ENCODE assay signal across 9 mouse cellular contexts in the genomic region with DNA sequence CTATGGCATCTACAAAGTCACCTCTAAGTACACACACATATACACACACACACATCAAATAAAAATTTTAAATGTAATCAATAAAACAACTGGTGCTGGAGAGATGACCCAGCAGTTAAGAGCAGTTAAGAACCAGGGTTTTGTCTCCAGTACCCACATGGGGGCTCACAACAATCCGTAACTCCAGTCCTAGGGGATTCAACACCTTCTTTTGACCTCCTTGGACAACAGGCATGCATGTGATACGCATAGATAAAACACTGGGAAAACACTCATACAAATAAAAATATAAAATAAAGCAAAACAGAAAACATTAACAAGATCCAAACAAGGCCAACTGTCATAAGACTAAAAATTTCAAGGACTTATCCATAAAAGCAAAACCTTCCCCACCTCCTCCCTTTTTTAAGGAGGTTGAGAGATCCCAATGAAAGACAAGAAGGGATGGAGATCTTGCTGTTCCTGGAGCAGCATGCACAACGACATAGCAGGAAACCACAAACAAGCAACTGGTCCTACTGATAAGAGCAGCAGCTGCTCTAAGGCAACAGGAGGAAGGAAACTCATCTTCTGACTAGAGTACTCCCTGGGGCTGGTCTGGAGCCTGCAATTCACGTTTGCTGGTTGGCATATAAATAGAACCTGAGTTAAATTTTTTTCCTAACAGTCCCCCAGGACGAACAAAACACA.
DNase-seq lines count a peak whose midpoint lies in the region; ATAC-seq and TF ChIP-seq lines count a peak whose summit lies in the region.
"Had no signal": no experiment of that assay in that cellular context is flagged by ENCODE, and none has a peak within 500 bp of the region (broad histone marks: within the 10 kb centered on the region; RNA-seq: fewer than 3 reads in every experiment).

No protein-coding gene starts in this region.

- no peak for TF ChIP-seq CTCF in kidney, postnatal 0 days (IDR thresholded peaks at IDR 0.05; ENCODE audit: low read depth)

- DNase-seq in T-cell, adult 2 months (ENCODE audit: low spot score): peak; percentile 34
- DNase-seq in kidney, postnatal 0 days (ENCODE audit: low spot score): peak; percentile 57
- DNase-seq in naive thymus-derived CD4-positive, alpha-beta T cell, adult 2 months (ENCODE audit: low read depth): peak; percentile 56
- no peak for DNase-seq in left cerebral cortex, adult 9 months (ENCODE audit: low spot score in 2 of 2)
- DNase-seq in forebrain, embryonic 10.5 days (ENCODE audit: extremely low spot score, low spot score): no peak

- no peaks in the 10 kb centered on the region for H3K27me3 ChIP-seq in kidney, postnatal 0 days (ENCODE audit: insufficient read depth, low read length)
- no peaks in the 10 kb centered on the region for H3K27me3 ChIP-seq in forebrain, embryonic 10.5 days (ENCODE audit: poor library complexity, severe bottlenecking)
- no peaks in the 10 kb centered on the region for H3K27me3 ChIP-seq in midbrain, embryonic 15.5 days (replicated peaks)
- H3K27me3 ChIP-seq: embryonic facial prominence, embryonic 12.5 days; neural tube, embryonic 12.5 days had no signal

- H3K4me3 ChIP-seq in kidney, postnatal 0 days (replicated peaks; ENCODE audit: low read depth, low read length): no peak overlapping the region
- no peak overlapping the region for H3K4me3 ChIP-seq in forebrain, embryonic 10.5 days
- H3K4me3 ChIP-seq in midbrain, embryonic 15.5 days: no peak overlapping the region
- H3K4me3 ChIP-seq: embryonic facial prominence, embryonic 12.5 days; neural tube, embryonic 12.5 days had no signal

- H3K4me2 ChIP-seq in kidney, postnatal 0 days (ENCODE audit: low read length): no peak overlapping the region
- H3K4me2 ChIP-seq in midbrain, embryonic 15.5 days: no peak overlapping the region
- H3K4me2 ChIP-seq: embryonic facial prominence, embryonic 12.5 days; neural tube, embryonic 12.5 days had no signal

- no peaks in the 10 kb centered on the region for H3K36me3 ChIP-seq in kidney, postnatal 0 days (ENCODE audit: insufficient read depth, low read length)
- H3K36me3 ChIP-seq in forebrain, embryonic 10.5 days (replicated peaks): 0 out of 2 replicates have a peak, but pooled peaks cover 2% of the 10 kb centered on the region
- no peaks in the 10 kb centered on the region for H3K36me3 ChIP-seq in midbrain, embryonic 15.5 days (replicated peaks)
- H3K36me3 ChIP-seq: embryonic facial prominence, embryonic 12.5 days; neural tube, embryonic 12.5 days had no signal

- H3K4me1 ChIP-seq in kidney, postnatal 0 days (replicated peaks; ENCODE audit: insufficient read depth, low read length): peaks cover 24% of the 10 kb centered on the region
- peaks cover 14% of the 10 kb centered on the region for H3K4me1 ChIP-seq in forebrain, embryonic 10.5 days
- H3K4me1 ChIP-seq in midbrain, embryonic 15.5 days: peaks cover 17% of the 10 kb centered on the region

- peak overlapping the region; percentile 54; the same call in 1 of the 2 replicates for H3K27ac ChIP-seq in kidney, postnatal 0 days
- H3K27ac ChIP-seq in forebrain, embryonic 10.5 days: no peak overlapping the region
- H3K27ac ChIP-seq in midbrain, embryonic 15.5 days: no peak overlapping the region
- H3K27ac ChIP-seq: neural tube, embryonic 12.5 days had no signal

- ATAC-seq in erythroblast, adult 5-6 weeks (replicated peaks; ENCODE audit: low FRiP score, poor library complexity, severe bottlenecking): peak; percentile 98
- ATAC-seq in kidney, postnatal 0 days (replicated peaks; ENCODE audit: low FRiP score, low read depth): no peak
- ATAC-seq in midbrain, embryonic 15.5 days (replicated peaks): no peak

- WGBS in kidney, postnatal 0 days: 47% methylated on average over 5 of the region's 5 CpGs
- 80% methylated on average over 5 of the region's 5 CpGs for WGBS in forebrain, embryonic 10.5 days
- WGBS in midbrain, embryonic 15.5 days: 54% methylated on average over 5 of the region's 5 CpGs

- no peak overlapping the region for H3K9ac ChIP-seq in kidney, postnatal 0 days (ENCODE audit: low read depth, low read length)
- H3K9ac ChIP-seq in midbrain, embryonic 15.5 days: no peak overlapping the region
- H3K9ac ChIP-seq: embryonic facial prominence, embryonic 12.5 days; neural tube, embryonic 12.5 days had no signal

- H3K9me3 ChIP-seq in kidney, postnatal 0 days (replicated peaks; ENCODE audit: low read length): no peaks in the 10 kb centered on the region
- no peaks in the 10 kb centered on the region for H3K9me3 ChIP-seq in forebrain, embryonic 10.5 days
- H3K9me3 ChIP-seq in midbrain, embryonic 15.5 days: no peaks in the 10 kb centered on the region
- H3K9me3 ChIP-seq: embryonic facial prominence, embryonic 12.5 days; neural tube, embryonic 12.5 days had no signal

Comparison
In these comparisons a context has a peak if more than half of its experiments do, and no peak if none do; other contexts are left out.
1. DNase-seq: peak in T-cell, adult 2 months (single experiment), kidney, postnatal 0 days (single experiment) and naive thymus-derived CD4-positive, alpha-beta T cell, adult 2 months (single experiment); none in left cerebral cortex, adult 9 months (0 of 2) and forebrain, embryonic 10.5 days (single experiment).